ENCODE assay signal across 9 mouse cellular contexts in genomic region chr5:88981243-88982014, GRCm38 (mm10).
DNase-seq lines count a peak whose midpoint lies in the region; ATAC-seq and TF ChIP-seq lines count a peak whose summit lies in the region.
"Had no signal": no experiment of that assay in that cellular context is flagged by ENCODE, and none has a peak within 500 bp of the region (broad histone marks: within the 10 kb centered on the region; RNA-seq: fewer than 3 reads in every experiment).

No protein-coding gene starts in this region.

- TF ChIP-seq CTCF in heart, adult 2 months (IDR thresholded peaks at IDR 0.05), result no peak
- no peak for TF ChIP-seq CTCF in lung, adult 2 months (IDR thresholded peaks at IDR 0.05; ENCODE audit: insufficient read depth, low read length)

- H3K27me3 ChIP-seq in heart, adult 2 months (ENCODE audit: control insufficient read depth, insufficient read depth, low read length), result no peaks in the 10 kb centered on the region
- no peaks in the 10 kb centered on the region for H3K27me3 ChIP-seq in intestine, embryonic 16.5 days (replicated peaks; ENCODE audit: control insufficient read depth, insufficient read depth, low read length)
- H3K27me3 ChIP-seq in forebrain, embryonic 15.5 days, result no peaks in the 10 kb centered on the region

- H3K4me1 ChIP-seq in heart, adult 2 months (ENCODE audit: control insufficient read depth, insufficient read depth, low read length), result peaks cover 7% of the 10 kb centered on the region
- no peaks in the 10 kb centered on the region; the same call in 1 of the 2 replicates for H3K4me1 ChIP-seq in lung, adult 2 months (ENCODE audit: control insufficient read depth, insufficient read depth, low read length)
- peaks cover 7% of the 10 kb centered on the region for H3K4me1 ChIP-seq in intestine, embryonic 16.5 days (ENCODE audit: control insufficient read depth, insufficient read depth, low read length)
- H3K4me1 ChIP-seq in forebrain, embryonic 15.5 days, result no peaks in the 10 kb centered on the region

- peak in 1 of 2 experiments; percentile 32 for DNase-seq in heart, adult 2 months
- DNase-seq in heart, postnatal 25 days (ENCODE audit: low spot score), result no peak
- peak; percentile 12 for DNase-seq in lung, postnatal 36 days
- DNase-seq in lung, adult 2 months, result no peak
- DNase-seq in telencephalon, adult 2 months (ENCODE audit: low read depth, low spot score), result peak; percentile 34
- DNase-seq: layer of hippocampus, adult 9-11 months had no signal

- 5% methylated on average over 8 of the region's 8 CpGs for WGBS in heart, adult 2 months
- 21% methylated on average over 8 of the region's 8 CpGs for WGBS in lung, adult 2 months
- 28% methylated on average over 8 of the region's 8 CpGs for WGBS in intestine, embryonic 16.5 days
- 58% methylated on average over 8 of the region's 8 CpGs for WGBS in forebrain, embryonic 15.5 days

- H3K9me3 ChIP-seq in intestine, embryonic 16.5 days (ENCODE audit: control insufficient read depth, low read length), result no peaks in the 10 kb centered on the region
- H3K9me3 ChIP-seq in forebrain, embryonic 15.5 days, result no peaks in the 10 kb centered on the region

- no peaks in the 10 kb centered on the region for H3K79me2 ChIP-seq in heart, adult 2 months (replicated peaks; ENCODE audit: control insufficient read depth, insufficient read depth, low read length)

- intact Hi-C loops in heart, adult 2 months (cut with DNase I), result loop anchor here (5.0 kb wide), 1 partner anchor 49 kb away; no protein-coding TSS in a partner anchor
- intact Hi-C loops in heart, postnatal 25 days (cut with DNase I), result no loop called here

- peak; percentile 61 for ATAC-seq in intestine, embryonic 16.5 days
- ATAC-seq in forebrain, embryonic 15.5 days (replicated peaks), result no peak
- no peak for ATAC-seq in CD4-positive, CD25-positive, alpha-beta regulatory T cell, adult 4 months

- no peak overlapping the region for H3K9ac ChIP-seq in heart, adult 2 months (ENCODE audit: low read depth, low read length)
- H3K9ac ChIP-seq in intestine, embryonic 16.5 days (ENCODE audit: low read depth, low read length), result no peak overlapping the region; the same call in 1 of the 2 replicates
- no peak overlapping the region for H3K9ac ChIP-seq in forebrain, embryonic 15.5 days (replicated peaks)

- peak overlapping the region; percentile 84 for H3K27ac ChIP-seq in heart, adult 2 months
- peak overlapping the region; percentile 46 for H3K27ac ChIP-seq in intestine, embryonic 16.5 days (ENCODE audit: low read length)
- H3K27ac ChIP-seq in forebrain, embryonic 15.5 days (replicated peaks), result no peak overlapping the region

- no peak for TF ChIP-seq EP300 in heart, adult 2 months (IDR thresholded peaks at IDR 0.05; ENCODE audit: insufficient read depth, low read depth, low read length)

- no peak overlapping the region for H3K4me2 ChIP-seq in intestine, embryonic 16.5 days (ENCODE audit: low read depth, low read length)
- no peak overlapping the region for H3K4me2 ChIP-seq in forebrain, embryonic 15.5 days (replicated peaks)

- H3K4me3 ChIP-seq in heart, adult 2 months, result peak overlapping the region; percentile 18; the same call in 1 of the 2 replicates
- H3K4me3 ChIP-seq in lung, adult 2 months (replicated peaks; ENCODE audit: extremely low read depth, low read depth, low read length), result no peak overlapping the region
- no peak overlapping the region for H3K4me3 ChIP-seq in intestine, embryonic 16.5 days (ENCODE audit: low read length)
- no peak overlapping the region for H3K4me3 ChIP-seq in forebrain, embryonic 15.5 days

- peak; percentile 26; the same call in 1 of the 2 replicates for TF ChIP-seq POLR2A in heart, adult 2 months (IDR thresholded peaks at IDR 0.05; ENCODE audit: insufficient read depth, low read depth, low read length)
- no peak for TF ChIP-seq POLR2A in lung, adult 2 months (IDR thresholded peaks at IDR 0.05; ENCODE audit: borderline replicate concordance, extremely low read depth, low read depth, low read length)

- no peaks in the 10 kb centered on the region; the same call in 1 of the 2 replicates for H3K36me3 ChIP-seq in heart, adult 2 months (ENCODE audit: control insufficient read depth, insufficient read depth, low read length)
- no peaks in the 10 kb centered on the region for H3K36me3 ChIP-seq in intestine, embryonic 16.5 days (ENCODE audit: control insufficient read depth, insufficient read depth, low read length)
- H3K36me3 ChIP-seq in forebrain, embryonic 15.5 days, result no peaks in the 10 kb centered on the region

Comparison
In these comparisons a context has a peak if more than half of its experiments do, and no peak if none do; other contexts are left out.
1. DNase-seq: peak in lung, postnatal 36 days (single experiment) and telencephalon, adult 2 months (single experiment); none in heart, postnatal 25 days (single experiment) and lung, adult 2 months (single experiment).